Mouse (Mus musculus) hindbrain, embryonic 14.5 days (tissue): ENCODE results near the gene Hibch. TPM values are rescaled to one million over a fixed set of nuclear protein-coding genes. Genes with fewer than 3 reads are reported as not detected.

Experiments
- ATAC-seq: fragments of 200-750 bp; cut with Nextera tagmentation; 2 replicates; pipeline ENCODE4 v1.8.0; 2017; ENCODE audit warnings: moderate number of reproducible peaks, mild to moderate bottlenecking, moderate TSS enrichment, moderate library complexity; ENCODE audit not compliant: low FRiP score
- DNase-seq: peaks from one replicate; pipeline ENCODE4 v3.0.0-alpha.2; 2015; ENCODE audit warnings: low spot score
- H3K27ac ChIP-seq: fragments of 300-500 bp; sonication (generic); 2 replicates; pipeline ENCODE4 v1.5.1; 2014; ENCODE audit warnings: mild to moderate bottlenecking, moderate library complexity
- H3K27me3 ChIP-seq: fragments of 300-500 bp; sonication (generic); 2 replicates; pipeline ENCODE4 v1.6.1; 2014; ENCODE audit warnings: mild to moderate bottlenecking, low read length, mixed read lengths; ENCODE audit not compliant: control insufficient read depth, insufficient read depth
- H3K36me3 ChIP-seq: fragments of 300-500 bp; sonication (generic); replicated peaks from 2 replicates; pipeline ENCODE4 v1.6.1; 2014; ENCODE audit not compliant: control insufficient read depth, insufficient read depth
- H3K4me1 ChIP-seq: fragments of 300-500 bp; sonication (generic); replicated peaks from 2 replicates; pipeline ENCODE4 v1.6.1; 2014; ENCODE audit warnings: antibody characterized with exemption, low read length, mixed read lengths; ENCODE audit not compliant: control insufficient read depth, insufficient read depth
- H3K4me2 ChIP-seq: fragments of 300-500 bp; sonication (generic); replicated peaks from 2 replicates; pipeline ENCODE4 v1.6.1; 2014; ENCODE audit warnings: mild to moderate bottlenecking, moderate library complexity
- H3K4me3 ChIP-seq: fragments of 300-500 bp; sonication (generic); replicated peaks from 2 replicates; pipeline ENCODE4 v1.5.1; 2014; ENCODE audit warnings: mild to moderate bottlenecking, low read length
- H3K9ac ChIP-seq: fragments of 300-500 bp; sonication (generic); 2 replicates; pipeline ENCODE4 v1.6.1; 2014
- H3K9me3 ChIP-seq: fragments of 300-500 bp; sonication (generic); 2 replicates; pipeline ENCODE4 v1.6.1; 2016; ENCODE audit warnings: low read length; ENCODE audit not compliant: control insufficient read depth
- WGBS: fragments of 180-500 bp; shearing (Covaris S2); extraction: QIAGEN DNeasy Blood & Tissue Kit; methylation state at CpG from one replicate; pipeline ENCODE4 v1.1.7; 2014; 5-methylcytosine and 5-hydroxymethylcytosine counted together
- polyA plus RNA-seq: library from polyadenylated mRNA; unstranded; fragments of >200 nt; fragmentation: Nextera tagmentation; extraction: Ambion mirVana; gene quantifications from 2 replicates; pipeline ENCODE4 v1.2.1, GENCODE M21; 2014

The Hibch gene
- 28.4 and 32.3 TPM in 2 replicates for polyA plus RNA-seq

DNA sequence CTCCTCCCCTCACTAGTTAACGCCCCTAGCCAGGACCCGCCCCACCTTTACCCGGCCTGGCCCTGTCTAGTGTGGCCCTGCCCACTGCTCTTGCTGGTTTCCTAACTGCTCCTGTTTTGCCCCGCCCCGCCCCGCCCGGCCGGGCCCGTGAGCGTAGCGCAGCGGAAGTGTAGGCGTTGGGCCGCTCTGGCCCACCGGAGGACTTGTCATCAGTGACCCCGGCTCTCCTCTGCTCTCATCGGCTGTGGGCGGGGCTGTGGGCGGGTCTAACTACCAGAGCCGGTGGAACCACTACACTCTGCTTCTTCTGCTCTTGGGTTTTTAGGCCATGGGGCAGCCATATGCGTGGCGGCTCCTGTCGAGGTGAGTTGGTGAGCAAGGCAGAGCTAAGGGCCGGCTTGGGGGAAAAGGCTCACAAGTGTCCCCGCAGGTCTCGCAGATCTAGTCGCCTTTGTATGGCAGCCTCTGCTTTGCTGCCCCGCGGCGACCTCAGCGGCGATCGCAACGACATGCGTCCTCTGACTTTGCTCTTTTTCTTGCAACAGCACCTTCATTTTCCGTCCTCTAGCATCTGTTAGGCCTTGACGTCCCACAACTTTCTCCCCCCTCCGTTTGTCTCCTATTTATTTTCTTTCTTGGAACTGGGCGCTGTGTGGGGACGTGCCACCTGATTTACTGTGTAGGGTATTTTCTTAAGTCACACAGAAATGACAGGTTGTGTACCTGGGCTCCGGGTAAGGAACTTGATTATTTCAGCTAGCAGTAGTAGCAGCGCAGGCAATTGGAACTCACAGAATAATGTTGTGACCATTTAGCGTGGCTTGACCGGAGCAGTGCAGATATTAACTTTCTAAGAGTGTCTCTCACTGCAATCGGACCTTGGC lies at the start of gene Hibch:
Hibch (plus strand) TSS at position 148 of the 884 bp plus-strand sequence.
- peak within 1 kb of the TSS; percentile 52 for H3K4me2 ChIP-seq
- DNase-seq = peak; percentile 96
- no peaks in the 10 kb centered on the region for H3K36me3 ChIP-seq
- H3K27ac ChIP-seq = peak within 1 kb of the TSS; percentile 82
- WGBS = 3% methylated on average over 45 of the region's 45 CpGs
- H3K27me3 ChIP-seq = no peaks in the 10 kb centered on the region
- ATAC-seq = peak; percentile 100
- no peaks in the 10 kb centered on the region for H3K9me3 ChIP-seq
- peaks cover 8% of the 10 kb centered on the region for H3K4me1 ChIP-seq
- peak within 1 kb of the TSS; percentile 77 for H3K9ac ChIP-seq
- peak within 1 kb of the TSS; percentile 55 for H3K4me3 ChIP-seq

DNA sequence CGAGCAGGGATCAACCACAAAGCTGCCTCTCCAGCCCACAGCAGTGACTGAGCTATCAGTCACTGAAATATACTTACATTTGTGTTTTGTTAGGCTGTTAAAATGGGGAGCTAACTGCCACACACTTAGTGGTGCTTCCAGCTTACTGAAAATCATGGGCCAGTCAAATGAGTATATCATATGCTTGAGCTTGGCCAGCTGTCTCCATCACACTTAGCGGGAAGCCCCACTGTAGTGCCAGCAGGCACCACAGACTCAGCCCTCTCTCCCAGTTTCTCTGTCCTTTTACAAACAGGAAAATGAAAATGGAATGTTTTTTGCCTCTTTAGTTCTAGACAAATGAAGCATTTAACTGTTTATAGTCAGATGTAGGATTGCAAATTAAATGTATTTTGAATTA lies 48.8 kb upstream of the Hibch start:
- H3K4me3 ChIP-seq = no peak overlapping the region
- H3K9ac ChIP-seq = no peak overlapping the region
- H3K36me3 ChIP-seq = peaks cover 43% of the 10 kb centered on the region
- 92% methylated on average over 2 of the region's 2 CpGs for WGBS
- no peak overlapping the region for H3K4me2 ChIP-seq
- DNase-seq (no peak), ATAC-seq (no peak)
- no peaks in the 10 kb centered on the region for H3K27me3 ChIP-seq
- no peak overlapping the region for H3K27ac ChIP-seq
- H3K9me3 ChIP-seq = no peaks in the 10 kb centered on the region
- H3K4me1 ChIP-seq = no peaks in the 10 kb centered on the region

DNA sequence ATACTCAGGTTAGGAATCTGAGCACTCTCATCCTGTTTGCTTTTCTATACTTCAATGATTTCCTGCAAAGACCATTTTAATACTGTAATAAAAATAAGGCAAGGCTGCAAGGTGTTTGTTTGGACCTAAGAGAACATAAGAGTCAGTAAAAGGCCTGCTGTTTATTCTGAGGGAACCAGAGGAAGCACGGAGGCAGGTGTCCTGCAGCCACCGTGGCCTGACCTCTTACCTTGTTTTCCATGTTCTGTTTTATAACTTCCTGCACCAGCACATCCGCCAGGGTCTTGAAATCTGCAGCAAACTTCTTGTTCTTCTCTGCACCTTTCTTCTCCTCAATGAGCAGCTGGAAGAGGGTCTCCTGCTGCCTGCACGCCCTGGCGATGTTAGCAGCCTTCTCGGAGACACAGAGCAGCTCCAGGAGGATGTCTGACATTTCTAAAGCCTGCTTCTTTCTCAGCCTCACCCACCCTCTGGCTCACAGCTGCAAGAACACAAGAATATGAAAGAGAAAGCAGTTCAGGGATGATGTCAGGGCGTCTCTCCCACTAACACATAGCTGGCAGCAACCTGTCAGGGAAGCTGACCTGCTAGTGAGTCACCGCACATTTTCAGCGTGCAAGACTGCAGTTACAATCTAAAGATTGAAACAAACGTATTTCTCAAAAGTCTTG lies 45.5 kb upstream of the Hibch start:
- H3K4me2 ChIP-seq = no peak overlapping the region
- no peaks in the 10 kb centered on the region for H3K27me3 ChIP-seq
- DNase-seq (no peak), ATAC-seq (no peak)
- no peak overlapping the region for H3K9ac ChIP-seq
- no peaks in the 10 kb centered on the region for H3K4me1 ChIP-seq
- peaks cover 22% of the 10 kb centered on the region for H3K36me3 ChIP-seq
- H3K4me3 ChIP-seq = no peak overlapping the region
- no peak overlapping the region for H3K27ac ChIP-seq
- WGBS = 79% methylated on average over 10 of the region's 10 CpGs
- no peaks in the 10 kb centered on the region for H3K9me3 ChIP-seq

DNA sequence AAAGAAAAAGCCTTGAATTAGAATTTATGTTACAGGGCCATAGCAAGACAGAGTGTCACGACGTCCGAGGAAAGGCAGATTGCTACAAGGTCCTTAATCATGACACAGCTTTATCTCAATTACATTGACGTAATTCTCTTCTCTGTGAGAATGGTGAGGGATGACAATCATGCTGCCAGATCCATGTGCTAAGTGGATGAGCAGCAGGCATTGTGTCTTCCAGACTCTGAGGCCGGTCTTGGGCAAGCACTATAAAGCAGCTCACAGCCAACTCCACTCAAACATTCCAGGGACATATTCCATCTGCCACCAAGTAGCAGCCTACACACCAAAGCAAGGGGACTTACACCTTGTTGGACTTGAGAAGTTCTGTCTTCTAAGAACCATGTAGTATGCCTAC lies 45.0 kb upstream of the Hibch start:
- Histone ChIP-seq H3K4me2 (no peak overlapping the region), H3K27me3 (no peaks in the 10 kb centered on the region), H3K9me3 (no peaks in the 10 kb centered on the region), H3K4me3 (no peak overlapping the region), H3K4me1 (no peaks in the 10 kb centered on the region), H3K27ac (no peak overlapping the region), H3K9ac (no peak overlapping the region), H3K36me3 (peaks cover 16% of the 10 kb centered on the region; the same call in 1 of the 2 replicates)
- 64% methylated on average over 5 of the region's 5 CpGs for WGBS
- peak; percentile 43; the same call in 1 of the 2 replicates for ATAC-seq
- DNase-seq = no peak

DNA sequence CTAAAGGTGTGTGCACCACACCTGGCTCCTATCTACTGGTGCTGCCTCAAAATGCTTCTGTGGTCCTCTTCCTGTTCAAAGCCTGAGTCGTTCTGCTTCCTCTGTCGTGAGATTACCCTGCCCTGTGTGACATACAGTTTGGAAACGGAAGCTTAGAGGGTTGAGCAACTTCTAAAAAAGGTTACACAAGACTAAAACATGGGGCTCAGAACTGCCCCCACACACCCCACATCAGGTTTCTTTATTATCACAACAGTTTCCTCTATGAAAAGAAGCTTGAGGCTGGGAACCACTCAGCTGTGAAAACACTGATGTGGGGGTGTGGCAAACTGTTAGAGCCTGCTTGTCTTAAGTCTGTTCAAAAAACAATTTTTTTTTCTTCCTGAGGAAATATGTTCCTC lies 44.4 kb upstream of the Hibch start:
- WGBS = 76% methylated on average over 3 of the region's 3 CpGs
- Histone ChIP-seq H3K4me1 (no peaks in the 10 kb centered on the region), H3K9me3 (no peaks in the 10 kb centered on the region), H3K4me2 (no peak overlapping the region), H3K36me3 (peaks cover 11% of the 10 kb centered on the region; the same call in 1 of the 2 replicates), H3K27ac (no peak overlapping the region), H3K4me3 (no peak overlapping the region), H3K9ac (no peak overlapping the region), H3K27me3 (no peaks in the 10 kb centered on the region)
- ATAC-seq (no peak), DNase-seq (no peak)

DNA sequence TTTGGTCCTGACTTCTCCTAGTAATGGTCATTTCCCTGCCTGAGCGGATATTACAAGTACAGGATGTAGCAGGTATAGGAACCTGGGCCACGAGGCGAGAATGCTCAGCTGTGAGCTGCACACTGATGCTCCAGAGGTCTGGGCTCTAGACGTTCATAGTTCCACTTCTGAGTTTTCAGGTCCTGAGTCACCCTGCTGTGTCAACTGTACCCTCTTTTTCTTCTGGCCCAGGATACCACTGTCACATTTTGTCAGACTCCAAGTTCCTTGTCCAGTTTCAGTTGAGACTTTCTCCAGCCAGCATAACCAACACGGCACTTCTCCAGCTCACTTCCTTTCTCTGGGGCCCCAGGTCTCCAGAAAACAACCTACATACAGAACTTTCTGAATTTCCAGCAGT lies 43.1 kb upstream of the Hibch start:
- H3K9me3 ChIP-seq = no peaks in the 10 kb centered on the region
- DNase-seq (no peak), ATAC-seq (no peak)
- WGBS = 86% methylated on average over 5 of the region's 5 CpGs
- H3K36me3 ChIP-seq = 0 out of 2 replicates have a peak, but pooled peaks cover 6% of the 10 kb centered on the region
- H3K4me2 ChIP-seq = no peak overlapping the region
- no peaks in the 10 kb centered on the region for H3K4me1 ChIP-seq
- H3K4me3 ChIP-seq = no peak overlapping the region
- H3K27me3 ChIP-seq = no peaks in the 10 kb centered on the region
- H3K9ac ChIP-seq = no peak overlapping the region
- no peak overlapping the region for H3K27ac ChIP-seq

DNA sequence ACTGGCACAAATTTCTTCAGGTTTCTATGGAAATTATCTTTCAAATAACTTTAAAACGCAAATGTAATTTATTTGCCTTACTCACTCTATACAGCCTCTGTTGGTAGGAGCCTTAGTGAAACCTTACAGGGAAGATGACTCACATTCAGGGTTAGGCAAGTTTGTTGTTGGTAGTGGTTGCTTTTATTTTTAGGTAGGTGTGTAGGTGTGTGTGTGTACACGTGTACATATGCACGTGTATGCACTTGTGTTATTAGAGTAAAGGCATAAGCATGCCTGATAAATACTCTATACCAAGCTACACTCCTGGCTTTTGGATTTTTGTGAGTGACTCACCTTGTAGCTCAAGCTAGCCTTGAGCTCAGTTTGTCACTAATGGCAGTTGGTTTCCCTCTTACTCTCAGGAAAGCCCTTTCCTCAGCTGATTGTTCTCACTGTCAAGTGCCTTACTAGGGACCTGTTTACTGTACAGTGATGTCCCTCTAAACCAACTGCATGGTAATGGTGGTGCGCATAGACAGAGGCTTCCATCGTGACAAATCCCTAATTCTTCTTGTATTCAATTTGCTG lies 42.2 kb upstream of the Hibch start:
- no peak for DNase-seq
- no peak overlapping the region for H3K4me3 ChIP-seq
- H3K4me1 ChIP-seq = no peaks in the 10 kb centered on the region
- 0 out of 2 replicates have a peak, but pooled peaks cover 6% of the 10 kb centered on the region for H3K36me3 ChIP-seq
- 90% methylated on average over 5 of the region's 5 CpGs for WGBS
- no peak overlapping the region for H3K9ac ChIP-seq
- H3K4me2 ChIP-seq = no peak overlapping the region
- H3K27me3 ChIP-seq = no peaks in the 10 kb centered on the region
- ATAC-seq = no peak
- no peaks in the 10 kb centered on the region for H3K9me3 ChIP-seq
- H3K27ac ChIP-seq = no peak overlapping the region

DNA sequence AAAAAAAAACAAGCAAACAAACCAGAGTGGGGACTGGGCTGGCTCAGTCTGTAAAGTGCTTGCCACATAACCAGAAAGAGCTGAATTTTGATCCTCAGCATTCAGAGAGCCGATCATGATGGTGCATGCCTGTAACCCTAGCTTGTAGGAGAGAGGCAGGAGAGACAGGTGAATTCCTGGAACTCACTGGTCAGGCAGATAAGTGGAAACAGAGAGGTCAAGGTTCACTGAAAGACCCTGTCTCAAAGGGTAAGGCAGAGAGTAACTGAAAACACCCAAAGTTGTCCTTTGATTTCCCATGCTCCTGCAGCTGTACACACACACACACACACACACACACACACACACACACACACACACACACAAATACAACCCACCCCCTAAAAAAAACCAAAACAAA lies 39.7 kb upstream of the Hibch start:
- H3K9me3 ChIP-seq = no peaks in the 10 kb centered on the region
- H3K9ac ChIP-seq = no peak overlapping the region
- ATAC-seq (no peak), DNase-seq (no peak)
- H3K4me3 ChIP-seq = no peak overlapping the region
- no peaks in the 10 kb centered on the region for H3K4me1 ChIP-seq
- H3K4me2 ChIP-seq = no peak overlapping the region
- H3K36me3 ChIP-seq = no peaks in the 10 kb centered on the region; the same call in 1 of the 2 replicates
- 100% methylated on average over 1 of the region's 1 CpGs for WGBS
- no peak overlapping the region for H3K27ac ChIP-seq
- H3K27me3 ChIP-seq = no peaks in the 10 kb centered on the region

DNA sequence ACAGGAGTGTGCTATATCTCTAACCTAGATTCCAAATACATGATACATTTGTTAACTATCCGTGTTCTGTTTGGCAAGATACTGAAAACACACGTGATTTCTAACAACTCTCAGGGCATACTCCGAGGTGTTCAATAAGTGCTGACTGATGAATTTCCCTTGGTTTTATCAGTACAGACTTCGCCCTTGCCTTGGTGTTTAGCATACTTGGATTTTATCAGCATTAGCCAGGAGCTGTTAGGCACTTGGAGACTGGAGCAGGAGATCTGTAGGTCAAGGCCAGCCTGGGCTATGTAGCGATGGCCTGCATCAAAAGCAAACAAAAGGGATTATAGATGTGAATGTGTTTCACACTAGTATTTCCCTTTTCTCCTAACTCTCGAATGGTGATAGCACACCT lies 36.3 kb upstream of the Hibch start:
- H3K9me3 ChIP-seq = no peaks in the 10 kb centered on the region
- H3K9ac ChIP-seq = no peak overlapping the region
- H3K4me3 ChIP-seq = no peak overlapping the region
- H3K4me1 ChIP-seq = no peaks in the 10 kb centered on the region
- DNase-seq (no peak), ATAC-seq (no peak)
- no peak overlapping the region for H3K27ac ChIP-seq
- WGBS = 95% methylated on average over 6 of the region's 6 CpGs
- H3K27me3 ChIP-seq = no peaks in the 10 kb centered on the region
- no peak overlapping the region for H3K4me2 ChIP-seq
- peaks cover 3% of the 10 kb centered on the region; the same call in 1 of the 2 replicates for H3K36me3 ChIP-seq
